Mouse (Mus musculus) lung, postnatal 0 days (tissue): Measurements from ENCODE around the gene Hspa12b. TPM values are rescaled to one million over a fixed set of nuclear protein-coding genes. Genes with fewer than 3 reads are reported as not detected.

Experiments
- ATAC-seq: fragments of 200-750 bp; cut with Nextera tagmentation; 2 replicates; pipeline ENCODE4 v1.8.0; 2017; ENCODE audit warnings: moderate library complexity
- DNase-seq: peaks from one replicate; pipeline ENCODE4 v3.0.0-alpha.2; 2016; ENCODE audit warnings: low spot score
- H3K27ac ChIP-seq: fragments of 300-500 bp; sonication (generic); 2 replicates; pipeline ENCODE4 v1.5.1; 2014; ENCODE audit warnings: antibody characterized with exemption, mild to moderate bottlenecking, low read length, mixed read lengths
- H3K27me3 ChIP-seq: fragments of 300-500 bp; sonication (generic); replicated peaks from 2 replicates; pipeline ENCODE4 v1.6.1; 2014; ENCODE audit warnings: low read length, mixed read lengths; ENCODE audit not compliant: insufficient read depth
- H3K36me3 ChIP-seq: fragments of 300-500 bp; sonication (generic); 2 replicates; pipeline ENCODE4 v1.6.1; 2014; ENCODE audit warnings: low read length, mixed read lengths; ENCODE audit not compliant: insufficient read depth
- H3K4me1 ChIP-seq: fragments of 300-500 bp; sonication (generic); 2 replicates; pipeline ENCODE4 v1.6.1; 2014; ENCODE audit warnings: antibody characterized with exemption, low read depth, low read length, mixed read lengths; ENCODE audit not compliant: insufficient read depth
- H3K4me2 ChIP-seq: fragments of 300-500 bp; sonication (generic); replicated peaks from 2 replicates; pipeline ENCODE4 v1.6.1; 2014; ENCODE audit warnings: low read depth, mild to moderate bottlenecking, low read length, moderate library complexity, mixed read lengths
- H3K4me3 ChIP-seq: fragments of 300-500 bp; sonication (generic); 2 replicates; pipeline ENCODE4 v1.5.1; 2014; ENCODE audit warnings: low read depth, low read length
- H3K9ac ChIP-seq: fragments of 300-500 bp; sonication (generic); replicated peaks from 2 replicates; pipeline ENCODE4 v1.6.1; 2014; ENCODE audit warnings: low read depth, mild to moderate bottlenecking
- H3K9me3 ChIP-seq: fragments of 300-500 bp; sonication (generic); 2 replicates; pipeline ENCODE4 v1.6.1; 2016; ENCODE audit warnings: low read length, mixed read lengths
- CTCF ChIP-seq: IDR thresholded peaks from 2 replicates; pipeline ENCODE4 v1.5.1; 2016; ENCODE audit warnings: antibody characterized with exemption, mild to moderate bottlenecking
- EP300 ChIP-seq: IDR thresholded peaks from 2 replicates; pipeline ENCODE4 v1.6.1; 2016; ENCODE audit warnings: antibody characterized with exemption, mild to moderate bottlenecking, control low read depth
- WGBS: fragments of 180-500 bp; shearing (Covaris S2); extraction: QIAGEN DNeasy Blood & Tissue Kit; methylation state at CpG from one replicate; pipeline ENCODE4 v1.1.7; 2014; 5-methylcytosine and 5-hydroxymethylcytosine counted together
- polyA plus RNA-seq: library from polyadenylated mRNA; unstranded; fragments of >200 nt; fragmentation: Nextera tagmentation; extraction: Ambion mirVana; gene quantifications from 2 replicates; pipeline ENCODE4 v1.2.1, GENCODE M21; 2015

Hspa12b gene
- polyA plus RNA-seq, result 16.7 and 17.9 TPM in 2 replicates

- Histone ChIP-seq H3K4me1 (peaks cover 4% of the 10 kb centered on the region; the same call in 1 of the 2 replicates), H3K9ac (peak within 1 kb of the TSS; percentile 64), H3K27me3 (no peaks in the 10 kb centered on the region), H3K27ac (peak within 1 kb of the TSS; percentile 64), H3K36me3 (no peaks in the 10 kb centered on the region), H3K4me2 (peak within 1 kb of the TSS; percentile 79), H3K9me3 (no peaks in the 10 kb centered on the region), H3K4me3 (peak within 1 kb of the TSS; percentile 55)
- ATAC-seq (peak; percentile 94), DNase-seq (peak; percentile 76)
- peak; percentile 9; the same call in 1 of the 2 replicates for TF ChIP-seq CTCF
- no peak for TF ChIP-seq EP300
- 2% methylated on average over 28 of the region's 28 CpGs for WGBS
These were observed at the start of gene Hspa12b for GRCm38 (mm10) chr2:131127161-131127730. TSS of gene Hspa12b (plus strand) at chr2:131127280.

DNA sequence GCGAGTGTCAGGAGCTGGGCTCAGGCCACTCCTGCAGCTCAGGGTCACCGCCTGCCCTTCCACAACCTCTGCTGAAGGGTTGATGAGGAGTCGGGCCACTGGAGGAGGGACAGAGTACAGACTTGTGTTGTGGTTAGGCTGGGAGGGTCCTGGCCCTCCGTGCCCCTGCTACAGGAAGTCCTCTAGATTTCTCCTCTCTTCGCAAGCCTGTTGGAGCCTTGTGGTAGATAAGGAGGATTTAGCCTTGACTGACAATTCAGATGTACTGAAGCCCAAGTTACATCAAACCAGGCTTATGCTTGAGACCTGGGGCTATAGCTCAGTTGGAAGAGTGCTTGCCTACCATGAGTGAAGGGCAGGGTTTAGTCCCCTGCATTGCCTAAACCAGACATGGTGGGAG lies 46.6 kb upstream of the Hspa12b start:
- H3K9me3 ChIP-seq, result no peaks in the 10 kb centered on the region
- WGBS, result 53% methylated on average over 5 of the region's 5 CpGs
- no peak for ATAC-seq
- no peak overlapping the region for H3K27ac ChIP-seq
- H3K36me3 ChIP-seq, result no peaks in the 10 kb centered on the region
- no peak overlapping the region for H3K4me2 ChIP-seq
- no peak overlapping the region for H3K9ac ChIP-seq
- no peak for TF ChIP-seq EP300
- no peak for TF ChIP-seq CTCF
- no peak for DNase-seq
- H3K27me3 ChIP-seq, result no peaks in the 10 kb centered on the region
- H3K4me3 ChIP-seq, result no peak overlapping the region
- no peaks in the 10 kb centered on the region for H3K4me1 ChIP-seq

DNA sequence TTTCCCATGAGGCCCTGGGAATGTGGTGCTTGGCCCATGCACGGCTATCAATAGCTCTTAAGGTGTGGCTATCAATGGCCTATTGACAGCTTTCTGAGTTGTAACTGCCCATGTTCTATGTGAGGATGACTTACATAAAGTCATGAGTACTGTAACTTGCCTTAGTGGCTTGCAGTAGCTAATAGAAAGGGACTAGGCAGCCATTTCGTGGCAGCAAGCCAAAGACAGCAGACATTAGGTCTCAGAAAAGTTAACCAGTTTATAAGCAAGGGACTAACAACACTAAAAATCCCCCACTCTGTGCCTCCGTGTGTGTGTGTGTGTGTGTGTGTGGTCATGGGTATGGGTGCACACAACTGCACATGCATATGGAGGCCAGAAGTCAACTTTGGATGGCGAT lies 42.9 kb upstream of the Hspa12b start:
- Histone ChIP-seq H3K4me3 (no peak overlapping the region), H3K27me3 (no peaks in the 10 kb centered on the region), H3K4me2 (no peak overlapping the region), H3K9ac (no peak overlapping the region), H3K4me1 (no peaks in the 10 kb centered on the region), H3K36me3 (no peaks in the 10 kb centered on the region), H3K9me3 (no peaks in the 10 kb centered on the region), H3K27ac (no peak overlapping the region)
- no peak for TF ChIP-seq CTCF
- no peak for TF ChIP-seq EP300
- ATAC-seq (no peak), DNase-seq (no peak)
- 86% methylated on average over 4 of the region's 4 CpGs for whole genome bisulfite sequencing

GRCm38 (mm10) chr2:131086667-131087390 lies 40.3 kb upstream of the Hspa12b start, which contains the start of gene Siglec1:
TSS of gene Siglec1 (minus strand) at chr2:131086765.
- Histone ChIP-seq H3K27me3 (no peaks in the 10 kb centered on the region), H3K9ac (no peak within 1 kb of the TSS), H3K4me2 (no peak within 1 kb of the TSS), H3K4me3 (no peak within 1 kb of the TSS), H3K27ac (no peak within 1 kb of the TSS), H3K36me3 (no peaks in the 10 kb centered on the region), H3K4me1 (no peaks in the 10 kb centered on the region), H3K9me3 (no peaks in the 10 kb centered on the region)
- ATAC-seq (peak; percentile 30; the same call in 1 of the 2 replicates), DNase-seq (peak; percentile 32)
- TF ChIP-seq EP300 (no peak), CTCF (no peak)
- WGBS, result 77% methylated on average over 11 of the region's 11 CpGs

DNA sequence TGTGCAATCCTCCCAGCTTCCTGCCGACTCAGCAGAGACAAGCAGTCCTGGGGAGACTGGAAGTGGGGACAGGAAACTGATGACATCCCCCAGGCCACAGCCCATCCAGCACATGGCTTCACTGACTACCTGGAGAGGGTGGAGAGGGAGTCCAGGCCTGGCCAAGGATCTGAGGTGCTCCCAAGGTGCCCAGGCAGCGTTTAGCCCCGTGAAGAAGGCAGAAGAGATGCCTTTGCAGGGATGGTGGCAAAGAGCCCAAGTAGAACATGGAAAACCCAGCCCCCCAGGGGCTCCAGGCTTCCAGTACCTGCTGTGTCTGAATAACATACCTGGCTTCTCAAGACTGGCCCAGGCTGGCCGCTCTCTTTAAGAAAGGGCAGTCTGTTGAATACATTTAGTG lies 38.5 kb upstream of the Hspa12b start:
- DNase-seq, result no peak
- 0 out of 2 replicates have a peak, but pooled peaks have one; percentile 21 for ATAC-seq
- 65% methylated on average over 4 of the region's 4 CpGs for WGBS

GRCm38 (mm10) chr2:131089634-131090033 lies 37.4 kb upstream of the Hspa12b start:
- no peak overlapping the region for H3K4me2 ChIP-seq
- no peaks in the 10 kb centered on the region for H3K27me3 ChIP-seq
- H3K36me3 ChIP-seq, result no peaks in the 10 kb centered on the region
- no peak overlapping the region for H3K4me3 ChIP-seq
- no peak overlapping the region for H3K9ac ChIP-seq
- WGBS, result 81% methylated on average over 1 of the region's 1 CpGs
- TF ChIP-seq CTCF (no peak), EP300 (no peak)
- no peaks in the 10 kb centered on the region for H3K4me1 ChIP-seq
- no peak for ATAC-seq
- H3K27ac ChIP-seq, result no peak overlapping the region
- H3K9me3 ChIP-seq, result no peaks in the 10 kb centered on the region
- DNase-seq, result peak; percentile 40

More for the DNA sequence above, 38.5 kb upstream of the Hspa12b start:
- TF ChIP-seq CTCF (no peak), EP300 (no peak)
- H3K27ac ChIP-seq, result no peak overlapping the region
- H3K4me1 ChIP-seq, result no peaks in the 10 kb centered on the region
- no peaks in the 10 kb centered on the region for H3K27me3 ChIP-seq
- H3K4me3 ChIP-seq, result no peak overlapping the region
- no peaks in the 10 kb centered on the region for H3K9me3 ChIP-seq
- H3K9ac ChIP-seq, result no peak overlapping the region
- H3K4me2 ChIP-seq, result no peak overlapping the region
- H3K36me3 ChIP-seq, result no peaks in the 10 kb centered on the region
